Mouse (Mus musculus) natural killer cell, adult 2 months (primary cell): ENCODE results near the gene Dkk3.
"Not testable (repeated sequence)": the region's sequence is repeated elsewhere in the genome, so short reads cannot be mapped to it uniquely, and the experiment has no call there.

ENCODE experiments used
- DNase-seq, 2 experiments: peaks; one replicate each; pipeline ENCODE4 v3.0.0; 2022; ENCODE audit warnings: low spot score in 2 of 2

The Dkk3 gene

GRCm38 (mm10) chr7:112169955-112170692 is 11.3 kb upstream of the Dkk3 start:
- no peak for DNase-seq

GRCm38 (mm10) chr7:112165593-112165992 is 6.7 kb upstream of the Dkk3 start:
- DNase-seq = no peak

GRCm38 (mm10) chr7:112165032-112165431 is 6.2 kb upstream of the Dkk3 start:
- not testable (repeated sequence) for DNase-seq

- no peak for DNase-seq
Observed at GRCm38 (mm10) chr7:112164430-112164829, 5.6 kb upstream of the Dkk3 start.

GRCm38 (mm10) chr7:112159835-112160234 is 978 bp upstream of the Dkk3 start:
- no peak for DNase-seq

DNA sequence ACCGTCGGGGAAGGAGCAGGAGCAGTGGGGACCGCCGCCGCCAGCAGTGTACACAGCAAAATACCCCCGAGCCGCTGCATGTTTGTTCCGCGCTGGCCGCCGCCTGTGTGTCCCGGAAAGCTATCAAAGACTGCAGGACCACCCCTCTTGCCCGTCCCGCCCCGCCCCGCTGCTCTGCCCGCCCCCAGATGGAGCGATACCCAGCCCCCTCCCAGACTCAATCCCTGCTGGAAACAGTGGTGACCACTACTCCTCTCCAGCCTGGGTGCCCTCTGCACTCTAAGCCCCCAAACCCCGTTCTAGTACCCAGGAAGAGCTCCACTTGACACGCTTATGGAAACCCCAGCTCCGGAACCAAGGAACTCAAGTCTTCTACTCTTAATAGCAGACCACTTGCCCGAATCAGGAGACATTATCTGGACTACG is 528 bp downstream of the Dkk3 start:
- no peak for DNase-seq

- DNase-seq = no peak
Observed at GRCm38 (mm10) chr7:112157584-112158315, 1.1 kb downstream of the Dkk3 start.

DNA sequence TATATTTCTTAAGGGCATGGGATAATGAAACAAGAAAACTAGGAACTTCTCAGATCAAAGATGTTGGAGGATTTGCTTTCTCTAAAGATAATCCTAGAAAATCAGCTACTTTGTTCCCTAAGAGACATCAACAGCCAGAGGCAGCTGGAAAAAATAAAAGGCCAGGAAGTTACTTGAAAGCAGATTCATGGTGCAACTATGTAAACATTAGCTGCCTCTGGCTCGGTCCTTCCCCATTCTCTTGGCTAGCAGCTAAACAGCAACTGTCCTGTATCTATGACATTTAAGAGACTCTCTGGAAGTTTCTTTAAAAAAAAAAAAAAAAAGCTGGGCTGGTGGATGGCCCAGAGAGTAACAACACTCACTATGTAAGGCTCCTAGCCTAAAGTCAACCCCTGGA is 3.7 kb downstream of the Dkk3 start:
- DNase-seq = no peak

DNA sequence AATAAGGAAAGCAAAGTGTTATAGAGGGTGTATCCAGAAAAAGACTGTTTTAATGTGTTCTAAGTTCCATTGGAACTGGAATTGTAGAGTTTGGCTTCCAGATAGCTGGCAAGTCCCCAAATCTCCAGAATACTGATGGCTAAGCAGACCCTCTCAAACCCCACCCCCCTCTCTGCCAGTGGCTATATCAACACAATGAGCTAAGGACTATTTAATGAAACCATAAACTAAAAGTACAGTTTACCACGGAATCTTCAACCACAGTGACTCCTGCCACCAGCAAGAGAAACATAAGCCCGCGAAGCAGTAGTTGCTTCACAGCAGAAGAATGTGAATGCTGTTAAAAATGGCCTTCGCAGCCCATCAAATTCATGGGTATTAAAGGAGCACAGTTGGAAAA is 4.4 kb downstream of the Dkk3 start:
- no peak for DNase-seq

DNA sequence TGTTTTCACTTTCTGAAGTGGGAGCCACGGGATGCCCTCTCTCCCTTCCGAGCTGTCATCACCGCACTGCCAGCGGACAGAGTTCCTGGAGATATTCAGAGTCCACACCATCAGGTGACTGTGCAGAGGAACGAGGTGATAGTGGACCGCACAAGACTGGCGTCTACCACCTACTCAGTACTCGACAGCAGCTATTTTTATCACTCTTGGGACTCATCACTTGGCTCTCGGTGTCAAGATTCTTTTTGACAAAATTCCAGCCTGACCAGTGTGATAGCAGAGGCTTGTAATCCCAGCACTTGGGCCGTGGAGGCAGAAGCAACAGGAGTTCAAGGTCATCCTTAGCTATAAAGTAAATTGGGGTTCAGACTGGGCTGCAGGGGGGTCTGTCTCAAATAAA is 9.7 kb downstream of the Dkk3 start:
- DNase-seq = no peak

DNA sequence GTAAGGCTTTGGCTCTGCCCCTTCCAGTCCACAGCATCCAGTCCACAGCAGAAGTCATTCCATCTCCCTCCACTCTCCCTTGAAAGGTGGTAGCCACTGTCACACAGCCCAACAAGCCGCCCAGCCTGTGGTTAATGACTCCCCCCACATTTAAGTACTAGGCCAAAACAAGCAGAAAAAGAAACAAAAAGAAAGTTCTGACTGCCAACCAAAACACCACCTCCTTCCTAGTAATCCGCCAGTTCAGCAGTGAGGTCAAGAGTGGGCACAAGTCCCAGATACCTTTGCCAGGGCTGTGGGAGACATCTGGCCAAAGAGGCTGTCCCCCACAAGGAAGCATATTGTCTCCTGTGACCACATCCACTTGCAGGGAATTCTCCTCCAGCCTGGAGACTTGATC is 10.9 kb downstream of the Dkk3 start:
- DNase-seq = no peak

DNA sequence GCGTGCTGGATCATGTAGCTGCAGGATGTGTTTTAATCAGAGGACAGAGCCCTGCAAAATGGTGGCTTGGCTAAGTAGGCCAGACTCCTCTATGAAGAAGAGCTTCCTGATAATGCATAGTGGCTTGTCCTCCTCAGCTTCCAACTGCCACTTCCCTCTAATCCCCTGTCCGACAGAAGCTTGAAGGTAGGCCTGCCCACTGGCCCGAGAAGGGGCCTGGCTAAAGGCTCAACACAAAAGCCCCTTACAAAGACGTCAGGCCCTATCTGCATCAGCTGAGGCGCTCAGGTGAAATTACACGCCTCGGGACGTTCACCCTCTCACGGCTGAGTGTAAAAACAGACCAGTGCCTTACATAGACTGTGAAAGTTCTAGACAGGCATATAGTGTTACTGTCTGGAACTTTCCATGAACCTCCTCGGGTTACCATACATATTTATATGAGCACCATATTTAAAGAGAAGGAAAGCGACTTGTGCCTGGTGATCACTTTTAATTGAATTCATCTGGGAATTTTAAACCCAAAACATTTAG is 14.1 kb downstream of the Dkk3 start:
- no peak for DNase-seq

DNA sequence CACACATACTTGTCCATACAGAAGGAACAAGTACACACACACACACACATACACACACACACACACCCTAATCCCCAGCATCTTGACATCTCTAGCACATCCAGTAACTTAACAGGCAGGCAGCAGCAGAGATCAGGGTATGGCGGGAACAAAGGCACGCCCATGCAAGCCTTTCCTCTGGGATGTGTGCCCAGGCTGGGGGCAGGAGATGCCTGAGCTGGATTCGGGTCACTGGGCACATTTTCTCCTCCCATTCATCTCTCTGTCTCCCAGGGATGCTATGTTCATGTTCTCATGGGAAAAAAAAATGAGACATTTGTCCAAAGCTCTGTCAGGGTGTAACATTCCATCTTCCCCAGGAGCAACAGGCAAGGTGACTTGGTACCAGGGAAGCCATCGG is 14.9 kb downstream of the Dkk3 start:
- no peak for DNase-seq

- no peak for DNase-seq
Observed at GRCm38 (mm10) chr7:112143090-112143500, 15.8 kb downstream of the Dkk3 start.

DNA sequence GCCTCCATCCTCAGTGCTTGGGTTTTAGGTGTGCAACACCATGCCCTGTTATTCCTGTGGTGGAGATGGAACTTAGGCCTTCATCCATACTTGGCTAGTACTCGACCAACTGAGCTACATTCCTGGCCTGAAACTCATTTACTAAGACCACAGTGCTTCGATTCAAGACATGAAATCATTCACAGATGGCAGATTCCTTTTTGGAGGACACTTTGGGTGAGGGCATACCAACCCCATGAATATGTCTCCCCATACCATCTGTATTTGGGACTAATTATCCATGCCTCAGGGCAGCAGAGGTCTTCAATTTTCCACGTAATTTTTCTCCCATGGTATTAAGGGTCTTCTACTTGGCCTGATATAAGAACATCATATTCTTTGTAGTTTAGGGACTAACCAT is 16.2 kb downstream of the Dkk3 start:
- no peak for DNase-seq

- no peak for DNase-seq
Observed at GRCm38 (mm10) chr7:112140725-112141124, 18.1 kb downstream of the Dkk3 start.

DNA sequence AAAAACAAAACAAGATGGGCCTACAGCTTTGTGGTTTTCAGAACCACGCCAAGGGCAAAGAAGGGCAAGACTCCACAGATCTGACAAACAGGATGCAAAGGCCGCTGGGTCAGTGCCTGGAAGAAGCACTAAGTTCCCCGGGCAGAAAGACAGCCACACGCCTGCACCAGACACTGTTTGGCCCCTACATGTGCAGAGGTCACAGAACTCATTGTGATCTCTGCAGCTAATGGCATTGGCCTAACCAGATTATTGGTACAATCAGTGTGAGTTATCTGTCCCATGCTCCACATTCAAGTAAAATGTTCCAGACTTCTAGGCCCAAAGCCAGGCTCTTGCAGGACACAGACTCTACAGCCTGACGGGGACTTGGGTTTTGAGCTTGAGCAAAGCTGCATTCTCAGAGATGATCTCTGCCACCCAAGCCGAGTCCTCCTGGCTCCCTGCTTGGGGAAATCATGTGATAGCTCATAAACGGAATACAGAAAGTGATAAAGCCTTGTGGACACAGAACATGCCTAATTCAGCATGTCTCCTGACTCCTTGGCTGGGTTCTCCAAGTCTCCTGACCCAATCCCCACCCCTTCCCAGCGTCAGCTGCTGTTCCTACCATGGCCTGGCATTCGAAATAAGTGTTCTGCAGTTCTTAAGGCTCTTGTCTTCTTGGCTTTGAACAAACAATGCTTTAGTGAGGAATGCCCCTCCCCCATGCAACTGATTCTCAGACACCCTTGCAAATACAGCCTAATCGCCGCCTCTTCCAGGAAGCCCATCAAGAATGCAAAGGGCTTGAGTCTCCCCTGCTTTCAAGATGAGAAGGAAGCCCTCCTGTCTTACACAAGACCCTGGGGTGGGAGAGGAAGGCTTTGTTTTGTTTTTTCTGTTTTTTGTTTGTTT is 20.1 kb downstream of the Dkk3 start:
- no peak for DNase-seq

GRCm38 (mm10) chr7:112138168-112138508 is 20.7 kb downstream of the Dkk3 start:
- DNase-seq = no peak

GRCm38 (mm10) chr7:112136537-112136936 is 22.3 kb downstream of the Dkk3 start:
- no peak for DNase-seq

GRCm38 (mm10) chr7:112135161-112135560 is 23.7 kb downstream of the Dkk3 start:
- no peak for DNase-seq

- DNase-seq = no peak
Observed at GRCm38 (mm10) chr7:112133277-112133676, 25.6 kb downstream of the Dkk3 start.

DNA sequence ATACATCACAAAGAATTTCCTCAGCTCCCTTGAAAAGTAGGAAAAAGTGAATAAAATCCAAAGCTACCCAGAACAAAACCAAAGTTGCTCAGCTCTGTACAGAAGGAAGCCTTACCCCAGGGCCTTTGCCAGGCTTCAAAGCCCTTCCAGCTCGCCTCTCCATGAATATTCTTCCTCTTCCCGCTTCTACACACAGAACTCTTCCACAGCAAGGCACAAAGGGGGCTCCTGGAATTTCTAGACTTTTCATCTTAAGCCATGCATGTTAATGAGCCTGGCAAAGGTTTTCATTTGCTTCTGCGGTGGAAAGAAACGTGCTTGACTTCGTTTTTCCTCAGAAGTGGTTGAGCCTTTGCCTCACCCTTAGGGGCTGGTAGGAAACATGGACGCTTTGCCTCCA is 26.9 kb downstream of the Dkk3 start:
- DNase-seq = no peak
